ENCODE assay signal across 8 mouse cellular contexts in genomic region chr8:10898562-10899527, GRCm38 (mm10).
DNase-seq lines count a peak whose midpoint lies in the region; ATAC-seq lines count a peak whose summit lies in the region.

No protein-coding gene starts in this region.

- H3K4me1 ChIP-seq in heart, embryonic 15.5 days (replicated peaks), result peaks cover 35% of the 10 kb centered on the region
- H3K4me1 ChIP-seq in limb, embryonic 10.5 days, result peaks cover 27% of the 10 kb centered on the region

- peaks cover 18% of the 10 kb centered on the region for H3K27me3 ChIP-seq in heart, embryonic 15.5 days
- peaks cover 20% of the 10 kb centered on the region; the same call in 1 of the 2 replicates for H3K27me3 ChIP-seq in limb, embryonic 10.5 days (ENCODE audit: low read depth, poor library complexity, severe bottlenecking)

- no peak overlapping the region for H3K4me3 ChIP-seq in heart, embryonic 15.5 days
- H3K4me3 ChIP-seq in limb, embryonic 10.5 days, result peak overlapping the region; percentile 37

- no peak overlapping the region for H3K9ac ChIP-seq in heart, embryonic 15.5 days

- no peak overlapping the region for H3K27ac ChIP-seq in heart, embryonic 15.5 days
- H3K27ac ChIP-seq in limb, embryonic 10.5 days, result peak overlapping the region; percentile 80

- H3K4me2 ChIP-seq in heart, embryonic 15.5 days, result peak overlapping the region; percentile 39; the same call in 1 of the 2 replicates

- H3K9me3 ChIP-seq in heart, embryonic 15.5 days (replicated peaks), result no peaks in the 10 kb centered on the region
- no peaks in the 10 kb centered on the region for H3K9me3 ChIP-seq in limb, embryonic 10.5 days (replicated peaks)

- peak; percentile 8 for DNase-seq in cerebellum, adult 11-12 months
- no peak for DNase-seq in cerebellum, postnatal 10 days
- DNase-seq in R1 (ENCODE audit: low read depth, low spot score), result peak; percentile 26
- peak; percentile 38 for DNase-seq in limb, embryonic 10.5 days (ENCODE audit: low spot score)
- DNase-seq in neural tube, embryonic 10.5 days (ENCODE audit: extremely low spot score, low spot score), result peak; percentile 34
- DNase-seq in thymus, adult 18-20 months, result no peak
- DNase-seq in urinary bladder, adult 18-20 months (ENCODE audit: low spot score in 2 of 2), result no peak

- 41% methylated on average over 16 of the region's 16 CpGs for WGBS in heart, embryonic 15.5 days
- WGBS in limb, embryonic 10.5 days, result 14% methylated on average over 16 of the region's 16 CpGs

- ATAC-seq in heart, embryonic 15.5 days (replicated peaks; ENCODE audit: insufficient number of reproducible peaks, insufficient read depth, low FRiP score, low read depth), result no peak

- no peaks in the 10 kb centered on the region for H3K36me3 ChIP-seq in heart, embryonic 15.5 days
- H3K36me3 ChIP-seq in limb, embryonic 10.5 days, result no peaks in the 10 kb centered on the region

Comparison
In these comparisons a context has a peak if more than half of its experiments do, and no peak if none do; other contexts are left out.
1. DNase-seq: peak in cerebellum, adult 11-12 months (single experiment), R1 (single experiment), limb, embryonic 10.5 days (single experiment) and neural tube, embryonic 10.5 days (single experiment); none in cerebellum, postnatal 10 days (0 of 2), thymus, adult 18-20 months (0 of 2) and urinary bladder, adult 18-20 months (0 of 2).